Mouse (Mus musculus) cerebellum, adult 11 months (tissue): ENCODE measurements at regions not wholly inside any gene's neighbourhood (a gene's known extent, or its start where the extent isn't known, plus 50 kb on each side); places are given as distances from the start of the nearest gene placed in this dataset.

ENCODE experiments used
- DNase-seq: peaks from one replicate; pipeline ENCODE4 v3.0.0; 2022

- DNase-seq = peak; percentile 34
Observed at GRCm38 (mm10) chr1:124156832-124157231, 111.5 kb upstream of the Dpp10 start.

GRCm38 (mm10) chr1:124152101-124152500, 106.7 kb upstream of the Dpp10 start:
- DNase-seq = no peak

- DNase-seq = peak; percentile 86
Observed at GRCm38 (mm10) chr1:124148590-124148989, 103.2 kb upstream of the Dpp10 start.

- DNase-seq = no peak
Observed at GRCm38 (mm10) chr1:124104286-124104846, 59.0 kb upstream of the Dpp10 start.

GRCm38 (mm10) chr1:124103049-124103448, 57.7 kb upstream of the Dpp10 start:
- no peak for DNase-seq
